Mouse (Mus musculus): ENCODE results near the gene Bora. TPM values are rescaled to one million over a fixed set of nuclear protein-coding genes. Genes with fewer than 3 reads are reported as not detected.

The Bora gene
- polyA plus RNA-seq, 1 experiment: 0.42 TPM

DNA sequence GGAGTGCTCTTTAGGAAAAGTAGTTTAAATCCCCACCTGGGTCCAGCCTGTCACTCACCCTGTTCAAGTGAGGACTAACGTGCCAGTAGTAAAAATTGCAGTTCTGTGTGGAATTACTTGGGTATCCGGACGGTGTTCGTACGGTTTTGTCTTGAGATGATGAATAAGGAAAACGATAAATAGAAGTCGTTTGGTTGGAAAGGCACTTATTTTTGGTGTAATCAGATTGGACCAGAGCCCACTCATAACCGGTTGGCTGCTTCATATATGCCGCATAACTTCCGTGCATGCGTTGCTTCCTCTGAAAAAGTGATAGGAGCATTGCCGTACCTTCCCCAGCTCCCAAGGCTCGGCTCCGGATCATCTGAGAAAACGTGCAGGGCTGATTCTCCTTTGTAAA, 760 bp downstream of the Bora start:
- Histone ChIP-seq H3K4me3 (replicated peaks) (peak overlapping the region; percentile 96), H3K27me3 (ENCODE audit: control insufficient read depth) (no peaks in the 10 kb centered on the region), H3K4me1 (ENCODE audit: control insufficient read depth) (peaks cover 42% of the 10 kb centered on the region), H3K9me3 (ENCODE audit: control insufficient read depth, low read length) (no peaks in the 10 kb centered on the region), H3K36me3 (ENCODE audit: control insufficient read depth) (peaks cover 40% of the 10 kb centered on the region)
- TF ChIP-seq TAL1 (IDR thresholded peaks at IDR 0.05; ENCODE audit: low read length): no peak

DNA sequence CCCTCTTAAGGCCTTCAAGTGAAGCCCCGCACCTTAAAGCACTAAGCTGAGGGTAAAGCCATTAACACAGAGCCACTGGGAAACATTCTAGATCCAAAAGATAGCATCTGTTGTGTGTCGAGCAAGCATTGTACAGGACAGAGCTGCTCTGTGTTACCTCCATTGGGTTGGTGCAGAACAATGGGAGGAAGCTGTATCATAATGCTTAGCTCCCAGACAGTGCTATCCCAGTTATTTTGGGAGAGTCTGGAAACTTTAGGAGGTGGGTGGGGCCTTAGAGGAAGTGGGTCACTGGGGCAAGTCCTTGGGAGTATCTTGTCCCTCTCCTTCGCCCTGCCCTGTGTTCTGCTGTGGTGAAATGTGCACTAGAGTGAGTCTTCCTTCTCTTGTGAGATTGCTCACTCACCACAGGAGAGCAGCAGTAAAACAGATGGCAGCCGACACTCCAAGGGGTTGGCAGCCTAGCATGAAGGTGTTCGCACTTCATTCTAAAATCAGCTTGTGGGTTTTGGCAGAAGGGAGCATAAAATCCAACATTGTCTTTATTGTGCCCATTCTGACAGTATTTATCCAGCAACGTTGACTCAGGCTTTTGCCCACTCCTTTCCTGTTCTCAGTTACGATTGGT, 13.1 kb downstream of the Bora start:
- H3K27me3 ChIP-seq (ENCODE audit: control insufficient read depth): no peaks in the 10 kb centered on the region
- no peak overlapping the region for H3K4me3 ChIP-seq (replicated peaks)
- no peak for TF ChIP-seq GATA1 (IDR thresholded peaks at IDR 0.05; ENCODE audit: low read length)
- TF ChIP-seq TAL1 (IDR thresholded peaks at IDR 0.05; ENCODE audit: low read length): no peak
- H3K36me3 ChIP-seq (ENCODE audit: control insufficient read depth): peaks cover 79% of the 10 kb centered on the region
- peaks cover 3% of the 10 kb centered on the region for H3K9me3 ChIP-seq (ENCODE audit: control insufficient read depth, low read length)
- H3K4me1 ChIP-seq (ENCODE audit: control insufficient read depth): no peaks in the 10 kb centered on the region

DNA sequence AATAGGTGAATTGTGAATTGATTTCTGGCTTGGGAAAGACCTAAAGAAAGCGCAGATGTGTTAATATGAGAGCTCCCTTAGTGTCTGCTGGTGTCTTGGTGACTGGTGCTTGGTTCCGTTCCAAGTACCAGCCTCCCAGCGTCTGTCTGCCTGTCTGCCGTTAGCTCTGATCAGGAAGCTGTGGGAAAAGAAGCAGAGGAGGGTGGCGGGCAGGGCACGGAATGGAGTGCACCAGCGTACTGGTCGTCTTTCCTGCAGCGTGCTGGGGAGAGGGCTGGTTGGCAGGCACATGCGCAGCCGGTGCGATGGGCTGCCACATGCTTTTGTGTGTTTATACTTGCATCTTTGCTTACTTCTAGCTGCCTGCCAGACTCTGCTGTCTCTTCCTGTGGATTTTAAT, 14.6 kb downstream of the Bora start:
- H3K36me3 ChIP-seq (ENCODE audit: control insufficient read depth): peaks cover 71% of the 10 kb centered on the region
- H3K9me3 ChIP-seq (ENCODE audit: control insufficient read depth, low read length): peaks cover 3% of the 10 kb centered on the region
- no peaks in the 10 kb centered on the region for H3K4me1 ChIP-seq (ENCODE audit: control insufficient read depth)

DNA sequence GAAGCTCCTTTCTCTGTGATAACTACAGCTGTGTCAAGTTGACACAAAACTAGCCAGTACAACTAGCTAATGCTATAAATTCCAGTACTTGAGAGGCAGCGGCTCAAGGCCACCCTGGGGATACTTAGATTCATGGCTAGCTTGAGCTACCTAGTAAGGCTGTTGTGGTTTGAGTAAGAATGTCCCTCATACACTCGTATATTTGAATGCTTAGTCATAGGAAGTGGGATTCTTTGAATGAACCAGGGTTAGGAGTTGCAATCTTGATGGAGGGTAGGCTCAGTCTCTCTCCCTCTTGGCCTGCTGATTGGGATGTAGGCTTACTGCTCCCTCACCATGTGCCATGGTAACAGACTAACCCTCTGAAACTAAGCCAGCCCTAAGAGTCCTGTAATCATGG, 17.1 kb downstream of the Bora start:
- no peaks in the 10 kb centered on the region for H3K27me3 ChIP-seq (ENCODE audit: control insufficient read depth)
- no peaks in the 10 kb centered on the region for H3K4me1 ChIP-seq (ENCODE audit: control insufficient read depth)
- H3K4me3 ChIP-seq (replicated peaks): no peak overlapping the region
- TF ChIP-seq TAL1 (IDR thresholded peaks at IDR 0.05; ENCODE audit: low read length): no peak
- no peak for TF ChIP-seq GATA1 (IDR thresholded peaks at IDR 0.05; ENCODE audit: low read length)
- peaks cover 3% of the 10 kb centered on the region for H3K9me3 ChIP-seq (ENCODE audit: control insufficient read depth, low read length)
- peaks cover 67% of the 10 kb centered on the region for H3K36me3 ChIP-seq (ENCODE audit: control insufficient read depth)

More for the DNA sequence above, 14.6 kb downstream of the Bora start:
- H3K27me3 ChIP-seq (ENCODE audit: control insufficient read depth): no peaks in the 10 kb centered on the region
- TF ChIP-seq TAL1 (IDR thresholded peaks at IDR 0.05; ENCODE audit: low read length) (no peak), GATA1 (IDR thresholded peaks at IDR 0.05; ENCODE audit: low read length) (no peak)
- H3K4me3 ChIP-seq (replicated peaks): no peak overlapping the region

DNA sequence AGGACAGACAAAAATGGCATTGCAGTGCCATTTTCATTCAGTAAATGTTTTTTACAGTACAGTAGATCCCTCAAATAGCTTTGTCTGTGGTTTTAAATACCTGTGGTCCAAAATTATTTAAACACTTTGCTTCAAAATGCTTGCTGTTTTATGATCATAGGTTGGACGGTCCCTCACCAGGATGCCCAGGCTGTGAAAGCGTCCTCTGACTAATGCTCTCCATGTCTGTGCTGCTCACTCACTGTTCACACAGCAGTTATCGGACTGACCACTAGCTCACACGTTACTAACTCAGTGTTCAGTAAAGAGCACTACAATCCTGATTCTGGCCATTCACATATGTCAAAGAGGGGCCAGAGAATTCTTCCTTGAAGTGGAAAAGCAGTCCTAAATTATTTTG, 25.1 kb downstream of the Bora start:
- no peak overlapping the region for H3K4me3 ChIP-seq (replicated peaks)

DNA sequence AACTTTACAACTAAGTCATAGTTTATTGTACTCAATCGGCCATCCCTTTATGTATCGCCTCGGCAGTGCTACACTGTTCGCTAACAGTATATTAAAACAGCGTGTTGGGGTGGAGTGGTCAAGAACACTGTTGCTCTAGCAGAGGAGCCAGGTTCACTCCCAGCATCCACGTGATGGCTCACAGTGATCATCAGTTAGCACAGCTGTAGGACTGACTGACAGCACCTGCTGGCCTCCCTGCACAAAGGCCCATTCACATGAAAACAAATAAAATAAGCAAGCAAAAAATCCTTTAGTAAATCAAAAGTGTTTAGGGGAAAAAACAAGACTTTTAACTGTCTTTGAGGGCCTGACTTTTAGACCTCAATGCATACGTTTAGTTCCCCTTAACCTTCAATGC, 42.9 kb downstream of the Bora start:
- Histone ChIP-seq H3K4me1 (ENCODE audit: control insufficient read depth) (no peaks in the 10 kb centered on the region), H3K9me3 (ENCODE audit: control insufficient read depth, low read length) (no peaks in the 10 kb centered on the region), H3K4me3 (replicated peaks) (no peak overlapping the region), H3K36me3 (ENCODE audit: control insufficient read depth) (peaks cover 88% of the 10 kb centered on the region), H3K27me3 (ENCODE audit: control insufficient read depth) (no peaks in the 10 kb centered on the region)
- no peak for TF ChIP-seq GATA1 (IDR thresholded peaks at IDR 0.05; ENCODE audit: low read length)
- TF ChIP-seq TAL1 (IDR thresholded peaks at IDR 0.05; ENCODE audit: low read length): no peak

More for the DNA sequence above, 25.1 kb downstream of the Bora start:
- H3K36me3 ChIP-seq (ENCODE audit: control insufficient read depth): peaks cover 90% of the 10 kb centered on the region
- H3K9me3 ChIP-seq (ENCODE audit: control insufficient read depth, low read length): no peaks in the 10 kb centered on the region
- H3K27me3 ChIP-seq (ENCODE audit: control insufficient read depth): no peaks in the 10 kb centered on the region
- H3K4me1 ChIP-seq (ENCODE audit: control insufficient read depth): no peaks in the 10 kb centered on the region
- no peak for TF ChIP-seq TAL1 (IDR thresholded peaks at IDR 0.05; ENCODE audit: low read length)
- TF ChIP-seq GATA1 (IDR thresholded peaks at IDR 0.05; ENCODE audit: low read length): no peak

DNA sequence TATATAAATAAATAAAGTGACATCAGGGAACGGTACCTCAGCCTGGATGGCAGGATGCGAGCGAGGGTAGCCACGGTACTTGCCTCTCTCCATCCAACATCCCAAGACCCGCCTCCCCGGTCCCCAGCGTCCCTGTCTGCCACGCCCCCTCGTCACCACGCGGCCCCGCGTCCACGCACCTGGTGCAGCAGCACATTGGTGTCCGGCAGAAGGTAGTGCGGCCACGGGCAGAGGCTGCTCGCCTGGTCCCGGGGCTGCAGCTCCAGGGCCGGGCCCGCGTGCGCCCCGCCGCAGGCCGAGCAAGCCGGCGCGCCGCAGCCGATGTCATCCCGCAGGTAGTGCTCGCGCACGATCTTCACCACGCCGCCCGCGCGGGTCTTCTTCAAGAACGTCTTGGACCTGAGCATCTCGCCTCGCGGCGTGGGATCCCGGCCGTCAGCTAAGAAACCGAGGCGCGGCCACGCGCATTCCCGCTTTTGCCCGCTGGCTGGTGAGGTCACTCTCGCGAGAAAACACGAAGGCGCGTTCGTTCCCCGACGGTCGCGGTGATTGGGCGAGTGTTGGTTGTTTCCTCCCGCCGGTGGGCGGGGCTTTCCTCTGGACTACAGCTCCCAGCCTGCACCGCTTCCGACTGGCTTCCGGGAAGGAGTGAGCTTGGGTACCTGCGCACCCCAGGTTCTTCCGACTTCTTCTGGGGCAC, 53.4 kb downstream of the Bora start, which contains the start of the genes Pibf1 and Dis3:
Pibf1 (plus strand) TSS at position 158 of the 700 bp plus-strand sequence.
Dis3 (minus strand) TSS at position 504 of the 700 bp plus-strand sequence.
- Histone ChIP-seq H3K27me3 (ENCODE audit: control insufficient read depth) (no peaks in the 10 kb centered on the region), H3K4me1 (ENCODE audit: control insufficient read depth) (peaks cover 26% of the 10 kb centered on the region), H3K9me3 (ENCODE audit: control insufficient read depth, low read length) (no peaks in the 10 kb centered on the region), H3K4me3 (replicated peaks) (peak within 1 kb of the TSS; percentile 74), H3K36me3 (ENCODE audit: control insufficient read depth) (peaks cover 61% of the 10 kb centered on the region)
- TF ChIP-seq TAL1 (IDR thresholded peaks at IDR 0.05; ENCODE audit: low read length) (no peak), GATA1 (IDR thresholded peaks at IDR 0.05; ENCODE audit: low read length) (no peak)

DNA sequence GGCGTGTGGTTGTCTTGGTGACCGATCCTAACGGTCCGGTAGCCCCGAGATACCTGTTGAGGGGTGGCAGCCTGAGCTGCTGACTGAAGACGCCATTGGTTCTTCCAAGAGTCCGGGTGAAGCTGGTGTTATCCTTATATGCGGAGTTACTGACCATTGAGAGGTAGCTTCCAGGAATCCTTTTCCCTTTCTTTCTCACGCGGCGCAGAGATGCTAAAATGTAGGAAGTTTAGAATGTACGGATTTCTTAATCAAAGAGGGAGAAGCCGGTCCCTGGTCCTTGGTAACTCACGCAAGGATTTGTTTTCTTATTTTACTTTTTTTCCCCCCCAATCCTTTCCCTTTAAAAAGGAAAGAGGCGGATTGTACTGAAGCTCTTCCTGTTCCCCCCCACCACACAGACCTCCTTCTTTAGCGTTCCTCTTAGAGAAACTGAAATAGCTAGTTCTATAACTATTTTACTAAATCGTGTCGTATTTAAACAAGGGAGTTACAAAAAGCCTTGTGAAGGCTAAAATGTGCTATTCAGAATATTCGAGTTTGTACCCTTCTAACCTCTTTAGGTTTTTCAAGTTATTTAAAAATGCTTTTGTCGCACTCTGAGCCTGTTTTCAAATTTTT, 54.1 kb downstream of the Bora start:
- no peak for TF ChIP-seq GATA1 (IDR thresholded peaks at IDR 0.05; ENCODE audit: low read length)
- Histone ChIP-seq H3K4me3 (replicated peaks) (peak overlapping the region; percentile 74), H3K36me3 (ENCODE audit: control insufficient read depth) (peaks cover 62% of the 10 kb centered on the region), H3K9me3 (ENCODE audit: control insufficient read depth, low read length) (no peaks in the 10 kb centered on the region), H3K27me3 (ENCODE audit: control insufficient read depth) (no peaks in the 10 kb centered on the region), H3K4me1 (ENCODE audit: control insufficient read depth) (peaks cover 28% of the 10 kb centered on the region)

DNA sequence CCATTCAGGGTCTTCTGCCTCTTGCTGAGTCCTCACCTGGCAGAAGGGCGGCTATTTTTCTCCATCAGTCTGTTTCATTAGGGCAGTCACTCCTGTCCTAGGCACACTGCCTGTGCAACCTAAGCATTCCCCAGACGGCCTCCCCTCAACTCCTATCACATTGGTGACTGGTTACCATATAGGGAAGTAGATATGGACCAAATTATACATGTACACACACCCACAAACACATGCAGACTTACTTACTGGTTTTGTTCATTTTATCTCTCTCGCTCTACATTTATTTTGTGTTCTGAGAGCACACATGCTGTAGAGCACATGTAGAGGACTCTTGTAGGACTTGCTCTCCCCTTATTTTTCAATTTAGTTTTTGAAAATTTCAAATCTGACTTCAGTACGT, 57.0 kb downstream of the Bora start:
- Histone ChIP-seq H3K9me3 (ENCODE audit: control insufficient read depth, low read length) (no peaks in the 10 kb centered on the region), H3K27me3 (ENCODE audit: control insufficient read depth) (no peaks in the 10 kb centered on the region), H3K4me1 (ENCODE audit: control insufficient read depth) (peaks cover 25% of the 10 kb centered on the region), H3K36me3 (ENCODE audit: control insufficient read depth) (peaks cover 53% of the 10 kb centered on the region), H3K4me3 (replicated peaks) (no peak overlapping the region)
- no peak for TF ChIP-seq TAL1 (IDR thresholded peaks at IDR 0.05; ENCODE audit: low read length)
- TF ChIP-seq GATA1 (IDR thresholded peaks at IDR 0.05; ENCODE audit: low read length): no peak

Measured in erythroblast, embryonic 14.5 days (primary cell).